Mouse (Mus musculus): ENCODE data around the gene Brsk2. TPM values are rescaled to one million over a fixed set of nuclear protein-coding genes. Genes with fewer than 3 reads are reported as not detected.

The Brsk2 gene
- polyA plus RNA-seq (2015; fragmentation: Nextera tagmentation; extraction: Ambion mirVana): 0.55 and 0.69 TPM in 2 replicates

DNA sequence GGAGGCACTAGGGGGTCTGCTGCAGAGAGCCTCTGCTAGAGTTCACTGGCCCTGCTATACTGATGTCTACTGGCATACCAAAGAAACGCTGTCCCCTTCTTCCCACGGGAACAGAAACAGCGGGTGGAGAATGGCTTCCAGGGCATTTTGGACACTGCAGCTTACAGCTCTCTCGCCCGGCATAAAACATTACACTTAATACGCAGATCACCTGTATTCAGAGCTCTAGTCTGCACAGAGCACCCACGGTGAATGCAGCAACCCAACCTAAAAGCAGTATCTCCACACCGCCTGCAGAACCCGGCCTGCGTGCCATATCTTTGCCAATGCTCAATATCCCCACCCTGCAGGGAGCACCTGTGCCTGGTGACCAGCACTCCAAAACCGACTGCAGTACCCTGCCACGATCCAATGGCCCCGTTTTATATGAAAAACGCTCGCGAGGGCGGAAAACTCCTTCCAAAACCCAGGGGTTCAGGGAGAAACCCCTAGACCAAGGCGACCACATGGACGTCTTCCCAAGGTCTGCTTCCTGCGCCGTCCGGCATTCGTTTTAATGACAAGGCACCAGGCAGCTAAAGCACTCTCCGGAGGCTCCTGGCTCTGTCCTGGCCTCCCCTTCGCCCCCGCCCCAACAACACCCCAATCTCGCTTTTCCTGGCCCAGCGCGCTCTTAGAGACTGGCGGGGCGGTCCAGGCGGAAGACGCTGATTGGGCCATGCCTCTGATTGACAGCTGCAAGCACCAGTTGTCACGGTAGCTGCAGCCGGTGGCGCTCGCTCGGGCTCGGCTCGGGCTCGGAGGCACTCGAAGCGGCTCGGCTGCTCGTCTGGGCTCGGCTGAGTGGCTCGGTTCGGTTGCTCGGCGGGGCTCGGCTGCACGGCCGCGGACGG is at the start of gene Brsk2:
Brsk2 (plus strand) TSS at position 846 of the 893 bp plus-strand sequence.
- Histone ChIP-seq H3K27me3 (replicated peaks; ENCODE audit: control insufficient read depth, insufficient read depth, low read length) (peaks cover 56% of the 10 kb centered on the region), H3K4me3 (ENCODE audit: low read depth, low read length) (peak within 1 kb of the TSS; percentile 45), H3K9ac (ENCODE audit: low read depth, low read length) (peak within 1 kb of the TSS; percentile 43), H3K9me3 (ENCODE audit: control insufficient read depth) (no peaks in the 10 kb centered on the region), H3K4me1 (replicated peaks; ENCODE audit: control insufficient read depth, insufficient read depth, low read length) (no peaks in the 10 kb centered on the region; the same call in 1 of the 2 replicates), H3K4me2 (replicated peaks; ENCODE audit: low read depth) (peak within 1 kb of the TSS; percentile 81), H3K27ac (ENCODE audit: low read depth, low read length) (no peak within 1 kb of the TSS), H3K36me3 (ENCODE audit: control insufficient read depth, insufficient read depth) (no peaks in the 10 kb centered on the region)
- ATAC-seq: peak; percentile 94
- 2% methylated on average over 55 of the region's 55 CpGs for WGBS
- TF ChIP-seq CTCF (IDR thresholded peaks at IDR 0.05; ENCODE audit: low read depth): no peak

DNA sequence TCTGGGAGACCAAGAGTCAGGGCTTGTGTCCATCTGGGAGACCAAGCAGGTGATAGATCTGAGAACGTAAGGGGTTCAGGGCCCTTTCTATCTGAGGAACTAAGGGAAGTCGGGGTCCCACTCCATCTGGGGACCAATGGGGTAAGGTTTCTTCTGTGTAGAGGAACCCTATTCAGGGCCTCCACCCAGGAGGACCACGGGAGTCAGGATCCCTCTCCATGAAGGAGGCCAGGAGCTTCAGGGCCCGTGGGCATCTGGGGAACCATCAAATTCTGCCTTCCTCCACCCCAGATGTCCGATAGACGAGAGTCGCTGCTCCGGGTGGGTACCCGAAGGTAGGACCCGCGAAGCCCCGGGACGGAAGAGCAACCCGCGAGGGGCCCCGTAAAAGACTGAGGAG is 47.7 kb upstream of the Brsk2 start:
- Histone ChIP-seq H3K9me3 (ENCODE audit: control insufficient read depth) (no peaks in the 10 kb centered on the region), H3K27me3 (replicated peaks; ENCODE audit: control insufficient read depth, insufficient read depth, low read length) (0 out of 2 replicates have a peak, but pooled peaks cover 5% of the 10 kb centered on the region), H3K9ac (ENCODE audit: low read depth, low read length) (peak overlapping the region; percentile 96), H3K4me3 (ENCODE audit: low read depth, low read length) (peak overlapping the region; percentile 87), H3K4me2 (replicated peaks; ENCODE audit: low read depth) (peak overlapping the region; percentile 72), H3K4me1 (replicated peaks; ENCODE audit: control insufficient read depth, insufficient read depth, low read length) (peaks cover 10% of the 10 kb centered on the region; the same call in 1 of the 2 replicates), H3K36me3 (ENCODE audit: control insufficient read depth, insufficient read depth) (no peaks in the 10 kb centered on the region), H3K27ac (ENCODE audit: low read depth, low read length) (peak overlapping the region; percentile 70)
- peak; percentile 46; the same call in 1 of the 2 replicates for ATAC-seq
- TF ChIP-seq CTCF (IDR thresholded peaks at IDR 0.05; ENCODE audit: low read depth): no peak
- 1% methylated on average over 8 of the region's 16 CpGs for WGBS

- peak overlapping the region; percentile 70 for H3K27ac ChIP-seq (ENCODE audit: low read depth, low read length)
- no peak for TF ChIP-seq CTCF (IDR thresholded peaks at IDR 0.05; ENCODE audit: low read depth)
- peak overlapping the region; percentile 72 for H3K4me2 ChIP-seq (replicated peaks; ENCODE audit: low read depth)
- peak; percentile 97 for ATAC-seq
- H3K9ac ChIP-seq (ENCODE audit: low read depth, low read length): peak overlapping the region; percentile 96
- H3K27me3 ChIP-seq (replicated peaks; ENCODE audit: control insufficient read depth, insufficient read depth, low read length): 0 out of 2 replicates have a peak, but pooled peaks cover 5% of the 10 kb centered on the region
- peak overlapping the region; percentile 87 for H3K4me3 ChIP-seq (ENCODE audit: low read depth, low read length)
- H3K4me1 ChIP-seq (replicated peaks; ENCODE audit: control insufficient read depth, insufficient read depth, low read length): peaks cover 10% of the 10 kb centered on the region; the same call in 1 of the 2 replicates
- no peaks in the 10 kb centered on the region for H3K9me3 ChIP-seq (ENCODE audit: control insufficient read depth)
- under 1% methylated on average over 44 of the region's 44 CpGs for WGBS
- no peaks in the 10 kb centered on the region for H3K36me3 ChIP-seq (ENCODE audit: control insufficient read depth, insufficient read depth)
Measured at GRCm38 (mm10) chr7:141902269-141902729, 47.3 kb upstream of the Brsk2 start.

DNA sequence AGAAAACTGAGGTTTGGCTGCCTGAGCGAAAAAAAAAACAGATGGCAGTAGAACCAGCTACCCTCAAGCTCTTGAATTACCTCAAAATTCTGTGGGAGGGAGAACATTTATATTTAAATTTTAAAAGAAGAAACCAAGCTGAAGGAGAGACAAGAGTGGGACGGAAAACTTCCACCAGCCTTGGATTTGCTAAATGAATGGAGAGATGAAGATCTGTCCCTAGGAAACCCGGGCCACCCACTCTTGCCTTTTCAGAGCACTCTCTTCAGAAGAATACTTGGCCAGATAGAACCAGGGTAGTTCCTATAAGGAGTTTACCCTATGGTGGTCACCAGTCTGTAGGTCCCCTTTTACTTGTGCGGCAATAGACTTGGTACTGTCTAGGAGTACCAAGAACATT is 46.8 kb upstream of the Brsk2 start:
- 73% methylated on average over 4 of the region's 4 CpGs for WGBS
- ATAC-seq: no peak
- Histone ChIP-seq H3K27ac (ENCODE audit: low read depth, low read length) (no peak overlapping the region), H3K9me3 (ENCODE audit: control insufficient read depth) (no peaks in the 10 kb centered on the region), H3K36me3 (ENCODE audit: control insufficient read depth, insufficient read depth) (no peaks in the 10 kb centered on the region), H3K4me1 (replicated peaks; ENCODE audit: control insufficient read depth, insufficient read depth, low read length) (peaks cover 10% of the 10 kb centered on the region; the same call in 1 of the 2 replicates), H3K4me3 (ENCODE audit: low read depth, low read length) (peak overlapping the region; percentile 87), H3K27me3 (replicated peaks; ENCODE audit: control insufficient read depth, insufficient read depth, low read length) (0 out of 2 replicates have a peak, but pooled peaks cover 5% of the 10 kb centered on the region), H3K4me2 (replicated peaks; ENCODE audit: low read depth) (peak overlapping the region; percentile 68), H3K9ac (ENCODE audit: low read depth, low read length) (no peak overlapping the region)
- TF ChIP-seq CTCF (IDR thresholded peaks at IDR 0.05; ENCODE audit: low read depth): no peak

DNA sequence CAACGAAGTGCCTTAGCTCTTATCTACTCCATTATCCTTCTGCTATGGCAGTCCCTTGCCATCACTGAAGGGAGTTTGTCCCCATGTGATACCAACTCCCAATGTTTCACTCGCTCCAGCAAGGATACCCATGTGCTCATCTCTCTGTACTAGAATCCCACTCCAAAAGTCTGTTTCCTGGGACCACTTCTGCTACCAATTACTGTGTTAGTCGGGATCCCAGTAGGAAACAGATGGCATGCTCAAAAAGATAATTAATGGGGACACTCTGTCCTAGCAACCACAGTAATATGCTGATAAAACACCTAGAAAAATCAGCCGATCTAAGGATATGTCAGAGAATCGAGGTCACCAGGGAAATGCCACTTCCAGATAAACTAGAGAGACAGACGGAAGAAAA is 41.0 kb upstream of the Brsk2 start:
- H3K4me3 ChIP-seq (ENCODE audit: low read depth, low read length): no peak overlapping the region
- no peaks in the 10 kb centered on the region for H3K36me3 ChIP-seq (ENCODE audit: control insufficient read depth, insufficient read depth)
- no peak for ATAC-seq
- H3K27me3 ChIP-seq (replicated peaks; ENCODE audit: control insufficient read depth, insufficient read depth, low read length): peaks cover 27% of the 10 kb centered on the region
- WGBS: 77% methylated on average over 6 of the region's 6 CpGs
- H3K27ac ChIP-seq (ENCODE audit: low read depth, low read length): no peak overlapping the region
- H3K4me1 ChIP-seq (replicated peaks; ENCODE audit: control insufficient read depth, insufficient read depth, low read length): no peaks in the 10 kb centered on the region
- no peaks in the 10 kb centered on the region for H3K9me3 ChIP-seq (ENCODE audit: control insufficient read depth)
- H3K9ac ChIP-seq (ENCODE audit: low read depth, low read length): no peak overlapping the region
- H3K4me2 ChIP-seq (replicated peaks; ENCODE audit: low read depth): no peak overlapping the region
- TF ChIP-seq CTCF (IDR thresholded peaks at IDR 0.05; ENCODE audit: low read depth): no peak

DNA sequence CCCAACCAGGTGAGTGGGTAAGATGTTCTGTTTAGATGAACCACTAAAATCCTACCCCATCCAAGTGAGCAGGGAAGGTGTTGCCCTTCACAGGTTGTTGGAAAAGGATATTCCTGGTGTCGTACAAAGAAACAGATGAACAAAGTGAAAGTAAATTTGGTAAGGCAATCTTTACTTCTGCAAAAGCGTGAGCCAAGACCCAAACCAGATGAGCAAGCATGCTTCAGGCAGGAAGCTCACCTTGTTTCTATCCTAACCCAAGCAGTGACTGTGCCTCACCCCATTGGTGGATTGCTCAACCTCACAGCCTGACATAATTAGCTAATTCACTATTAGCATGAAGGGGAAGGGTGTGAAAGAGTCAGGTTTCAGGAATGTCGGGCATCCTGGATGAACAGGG is 38.2 kb upstream of the Brsk2 start:
- H3K9me3 ChIP-seq (ENCODE audit: control insufficient read depth): no peaks in the 10 kb centered on the region
- H3K27me3 ChIP-seq (replicated peaks; ENCODE audit: control insufficient read depth, insufficient read depth, low read length): peaks cover 26% of the 10 kb centered on the region
- ATAC-seq: no peak
- 56% methylated on average over 3 of the region's 3 CpGs for WGBS
- H3K4me2 ChIP-seq (replicated peaks; ENCODE audit: low read depth): no peak overlapping the region
- no peak overlapping the region for H3K27ac ChIP-seq (ENCODE audit: low read depth, low read length)
- no peak overlapping the region for H3K4me3 ChIP-seq (ENCODE audit: low read depth, low read length)
- H3K36me3 ChIP-seq (ENCODE audit: control insufficient read depth, insufficient read depth): no peaks in the 10 kb centered on the region
- H3K9ac ChIP-seq (ENCODE audit: low read depth, low read length): no peak overlapping the region
- H3K4me1 ChIP-seq (replicated peaks; ENCODE audit: control insufficient read depth, insufficient read depth, low read length): no peaks in the 10 kb centered on the region
- no peak for TF ChIP-seq CTCF (IDR thresholded peaks at IDR 0.05; ENCODE audit: low read depth)
